Mouse (Mus musculus) cerebellum, adult 11-12 months (tissue): Measurements from ENCODE around the gene Arl10.

Source experiments
- DNase-seq: peaks from one replicate; pipeline ENCODE4 v3.0.0; 2022

Gene Arl10

GRCm38 (mm10) chr13:54621155-54621932 is 46.5 kb downstream of the Arl10 start, which contains the start of gene Faf2:
TSS of gene Faf2 (plus strand) at chr13:54621784.
- peak; percentile 96 for DNase-seq

GRCm38 (mm10) chr13:54621960-54622521 is 47.2 kb downstream of the Arl10 start:
- peak; percentile 66 for DNase-seq

GRCm38 (mm10) chr13:54629128-54629527 is 54.3 kb downstream of the Arl10 start:
- DNase-seq = no peak
